Comparison of ENCODE assay signal across 14 mouse cellular contexts in the genomic region with DNA sequence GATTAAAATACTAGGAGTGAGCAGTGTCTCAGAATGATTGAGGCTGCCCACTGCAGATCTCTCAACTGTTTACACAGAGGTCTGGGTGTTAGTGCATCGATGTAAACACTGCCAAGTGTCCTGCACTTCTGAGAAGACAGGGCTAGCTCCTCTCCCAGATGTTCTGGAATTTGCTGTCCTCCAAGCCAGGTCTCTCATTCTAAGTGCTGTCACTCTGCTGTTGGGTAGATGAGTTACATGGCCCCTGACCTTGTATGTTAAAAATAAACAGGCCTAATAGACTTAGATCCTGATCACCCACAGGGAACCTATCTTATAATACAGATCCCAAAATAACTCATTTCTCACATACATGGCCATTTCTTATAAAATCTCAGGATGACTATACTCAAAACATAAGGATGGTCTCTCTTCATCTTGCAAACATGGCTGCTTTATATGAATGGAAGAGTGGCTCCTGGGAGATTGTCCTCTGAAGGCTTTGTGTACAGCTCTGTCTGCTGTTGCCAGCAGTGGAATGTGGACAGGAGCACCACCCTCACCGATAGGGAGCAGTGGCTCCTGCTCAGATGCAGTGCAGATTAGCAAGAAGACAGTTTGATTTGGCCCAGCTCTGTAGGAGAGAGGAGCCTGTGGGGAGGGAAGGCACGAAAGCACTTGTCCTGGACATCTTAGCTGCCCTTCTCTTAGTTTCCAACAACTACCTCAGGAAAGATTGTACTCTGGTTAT.
DNase-seq lines count a peak whose midpoint lies in the region; ATAC-seq lines count a peak whose summit lies in the region.
"Had no signal": no experiment of that assay in that cellular context is flagged by ENCODE, and none has a peak within 500 bp of the region (broad histone marks: within the 10 kb centered on the region; RNA-seq: fewer than 3 reads in every experiment).

No protein-coding gene starts in this region.

- H3K9ac ChIP-seq in heart, embryonic 12.5 days: no peak overlapping the region
- no peak overlapping the region for H3K9ac ChIP-seq in lung, embryonic 16.5 days (ENCODE audit: low read length)
- H3K9ac ChIP-seq in liver, embryonic 15.5 days: no peak overlapping the region
- H3K9ac ChIP-seq in hindbrain, embryonic 14.5 days: no peak overlapping the region
- H3K9ac ChIP-seq: forebrain, embryonic 12.5 days had no signal

- H3K4me2 ChIP-seq in heart, embryonic 12.5 days: no peak overlapping the region
- H3K4me2 ChIP-seq in lung, embryonic 16.5 days (ENCODE audit: low read depth, low read length): no peak overlapping the region
- H3K4me2 ChIP-seq in liver, embryonic 15.5 days: no peak overlapping the region
- no peak overlapping the region for H3K4me2 ChIP-seq in hindbrain, embryonic 14.5 days (replicated peaks)
- H3K4me2 ChIP-seq: forebrain, embryonic 12.5 days had no signal

- no peaks in the 10 kb centered on the region for H3K27me3 ChIP-seq in heart, embryonic 12.5 days (replicated peaks)
- no peaks in the 10 kb centered on the region for H3K27me3 ChIP-seq in lung, embryonic 16.5 days (ENCODE audit: control insufficient read depth, insufficient read depth, low read depth, low read length)
- no peaks in the 10 kb centered on the region for H3K27me3 ChIP-seq in liver, embryonic 15.5 days
- H3K27me3 ChIP-seq in hindbrain, embryonic 14.5 days (ENCODE audit: control insufficient read depth, insufficient read depth, low read length): no peaks in the 10 kb centered on the region
- H3K27me3 ChIP-seq: forebrain, embryonic 12.5 days had no signal

- H3K36me3 ChIP-seq in heart, embryonic 12.5 days: peaks cover 11% of the 10 kb centered on the region
- 0 out of 2 replicates have a peak, but pooled peaks cover 3% of the 10 kb centered on the region for H3K36me3 ChIP-seq in lung, embryonic 16.5 days (ENCODE audit: control insufficient read depth, insufficient read depth, low read length)
- H3K36me3 ChIP-seq in liver, embryonic 15.5 days (replicated peaks): 0 out of 2 replicates have a peak, but pooled peaks cover 6% of the 10 kb centered on the region
- peaks cover 26% of the 10 kb centered on the region; the same call in 1 of the 2 replicates for H3K36me3 ChIP-seq in hindbrain, embryonic 14.5 days (replicated peaks; ENCODE audit: control insufficient read depth, insufficient read depth)

- no peak for ATAC-seq in heart, embryonic 12.5 days (ENCODE audit: insufficient number of reproducible peaks, low FRiP score)
- no peak for ATAC-seq in lung, embryonic 16.5 days (ENCODE audit: low read depth)
- ATAC-seq in liver, embryonic 15.5 days (ENCODE audit: insufficient read depth): peak; percentile 53; the same call in 1 of the 2 replicates
- ATAC-seq in hindbrain, embryonic 14.5 days (ENCODE audit: low FRiP score): no peak
- ATAC-seq: inflammation-experienced regulatory T-cells, adult 6 months had no signal

- peaks cover 39% of the 10 kb centered on the region for H3K4me1 ChIP-seq in heart, embryonic 12.5 days (replicated peaks)
- H3K4me1 ChIP-seq in lung, embryonic 16.5 days (replicated peaks; ENCODE audit: control insufficient read depth, insufficient read depth, low read length): peaks cover 45% of the 10 kb centered on the region
- H3K4me1 ChIP-seq in liver, embryonic 15.5 days (replicated peaks): peaks cover 53% of the 10 kb centered on the region
- H3K4me1 ChIP-seq in hindbrain, embryonic 14.5 days (replicated peaks; ENCODE audit: control insufficient read depth, insufficient read depth, low read length): peaks cover 21% of the 10 kb centered on the region

- H3K4me3 ChIP-seq in heart, embryonic 12.5 days: no peak overlapping the region
- no peak overlapping the region for H3K4me3 ChIP-seq in lung, embryonic 16.5 days (ENCODE audit: low read length)
- H3K4me3 ChIP-seq in liver, embryonic 15.5 days (replicated peaks): no peak overlapping the region
- H3K4me3 ChIP-seq in hindbrain, embryonic 14.5 days (replicated peaks; ENCODE audit: low read length): no peak overlapping the region
- H3K4me3 ChIP-seq: forebrain, embryonic 12.5 days had no signal

- DNase-seq in heart, adult 18-20 months: no peak
- no peak for DNase-seq in lung, postnatal 25 days (ENCODE audit: low spot score)
- peak; percentile 66 for DNase-seq in yolk sac, embryonic 10.5 days (ENCODE audit: low spot score)
- no peak for DNase-seq in right cerebral cortex, adult 2 months (ENCODE audit: low spot score in 2 of 2)
- DNase-seq in hindbrain, embryonic 14.5 days (ENCODE audit: low spot score): no peak
- DNase-seq: cerebellum, postnatal 10 days; gastrocnemius, postnatal 36 days; heart, postnatal 36 days; thymus, postnatal 25 days had no signal

- no peaks in the 10 kb centered on the region for H3K9me3 ChIP-seq in heart, embryonic 12.5 days (replicated peaks)
- H3K9me3 ChIP-seq in lung, embryonic 16.5 days (ENCODE audit: control insufficient read depth, low read length): no peaks in the 10 kb centered on the region
- H3K9me3 ChIP-seq in liver, embryonic 15.5 days (replicated peaks): no peaks in the 10 kb centered on the region
- no peaks in the 10 kb centered on the region for H3K9me3 ChIP-seq in hindbrain, embryonic 14.5 days (ENCODE audit: control insufficient read depth, low read length)
- H3K9me3 ChIP-seq: forebrain, embryonic 12.5 days had no signal

- 54% methylated on average over 3 of the region's 3 CpGs for WGBS in heart, embryonic 12.5 days
- WGBS in lung, embryonic 16.5 days: 28% methylated on average over 3 of the region's 3 CpGs
- WGBS in liver, embryonic 15.5 days (ENCODE audit: insufficient replicate concordance): 53% methylated on average over 3 of the region's 3 CpGs
- WGBS in hindbrain, embryonic 14.5 days: 87% methylated on average over 3 of the region's 3 CpGs

- peak overlapping the region; percentile 26; the same call in 1 of the 2 replicates for H3K27ac ChIP-seq in heart, embryonic 12.5 days (ENCODE audit: poor library complexity, severe bottlenecking)
- peak overlapping the region; percentile 33; the same call in 1 of the 2 replicates for H3K27ac ChIP-seq in lung, embryonic 16.5 days (ENCODE audit: low read length)
- peak overlapping the region; percentile 45 for H3K27ac ChIP-seq in liver, embryonic 15.5 days (replicated peaks)
- H3K27ac ChIP-seq in hindbrain, embryonic 14.5 days: no peak overlapping the region
- H3K27ac ChIP-seq: forebrain, embryonic 12.5 days had no signal
